14 mouse cellular contexts compared by ENCODE assay signal in genomic region chr1:151752946-151753345, GRCm38 (mm10).
"Had no signal": no experiment of that assay in that cellular context is flagged by ENCODE, and none has a peak within 500 bp of the region (broad histone marks: within the 10 kb centered on the region; RNA-seq: fewer than 3 reads in every experiment).

No protein-coding gene starts in this region.

- H3K9ac ChIP-seq: limb, embryonic 15.5 days; lung, embryonic 15.5 days; stomach, embryonic 15.5 days had no signal

- H3K27me3 ChIP-seq: limb, embryonic 15.5 days; lung, embryonic 15.5 days; megakaryocyte, embryonic 14.5 days; stomach, embryonic 15.5 days had no signal

- H3K4me2 ChIP-seq: limb, embryonic 15.5 days; lung, embryonic 15.5 days; midbrain, embryonic 11.5 days; stomach, embryonic 15.5 days had no signal

- ATAC-seq: hindbrain, embryonic 16.5 days; inflammation-experienced regulatory T-cells, adult 6 months; midbrain, embryonic 16.5 days had no signal

- H3K27ac ChIP-seq: limb, embryonic 15.5 days; lung, embryonic 15.5 days; macrophage; stomach, embryonic 15.5 days had no signal

- H3K4me3 ChIP-seq: limb, embryonic 15.5 days; stomach, embryonic 15.5 days had no signal

- DNase-seq: layer of hippocampus, adult 9-11 months; layer of hippocampus, postnatal 36 days; lung, postnatal 14 days; right cerebral cortex, postnatal 14 days; thymus, postnatal 25 days had no signal

- H3K9me3 ChIP-seq: limb, embryonic 15.5 days; lung, embryonic 15.5 days; stomach, embryonic 15.5 days had no signal

- H3K36me3 ChIP-seq: limb, embryonic 15.5 days; lung, embryonic 15.5 days; stomach, embryonic 15.5 days had no signal
